Mouse (Mus musculus) cerebellum, adult 18-20 months (tissue): ENCODE results near the gene Slc24a3.
A peak's percentile ranks its signal among the peaks of the same experiment; 100 is the strongest.

Experiments used
- DNase-seq, 2 experiments: peaks; one replicate each; pipeline ENCODE4 v3.0.0; 2021

The Slc24a3 gene

GRCm38 (mm10) chr2:145288501-145288900, 120.9 kb downstream of the Slc24a3 start:
- DNase-seq, result no peak

GRCm38 (mm10) chr2:145291473-145291872, 123.9 kb downstream of the Slc24a3 start:
- no peak for DNase-seq

- DNase-seq, result no peak
Observed at GRCm38 (mm10) chr2:145292196-145292595, 124.6 kb downstream of the Slc24a3 start.

GRCm38 (mm10) chr2:145292816-145293215, 125.3 kb downstream of the Slc24a3 start:
- no peak for DNase-seq

- no peak for DNase-seq
Observed at GRCm38 (mm10) chr2:145296906-145297305, 129.4 kb downstream of the Slc24a3 start.

GRCm38 (mm10) chr2:145299914-145300699, 132.6 kb downstream of the Slc24a3 start:
- DNase-seq, result peak in 1 of 2 experiments; percentile 15

GRCm38 (mm10) chr2:145307231-145307883, 139.8 kb downstream of the Slc24a3 start:
- DNase-seq, result no peak

GRCm38 (mm10) chr2:145318916-145319315, 151.4 kb downstream of the Slc24a3 start:
- DNase-seq, result no peak

- DNase-seq, result no peak
Observed at GRCm38 (mm10) chr2:145321287-145321686, 153.7 kb downstream of the Slc24a3 start.

- no peak for DNase-seq
Observed at GRCm38 (mm10) chr2:145321755-145322154, 154.2 kb downstream of the Slc24a3 start.

GRCm38 (mm10) chr2:145324477-145324876, 156.9 kb downstream of the Slc24a3 start:
- no peak for DNase-seq

- peak; percentile 30 for DNase-seq
Observed at GRCm38 (mm10) chr2:145325852-145326251, 158.3 kb downstream of the Slc24a3 start.

GRCm38 (mm10) chr2:145326544-145326943, 159.0 kb downstream of the Slc24a3 start:
- no peak for DNase-seq

GRCm38 (mm10) chr2:145329756-145330155, 162.2 kb downstream of the Slc24a3 start:
- DNase-seq, result no peak

- no peak for DNase-seq
Observed at GRCm38 (mm10) chr2:145331525-145331924, 164.0 kb downstream of the Slc24a3 start.

GRCm38 (mm10) chr2:145333466-145333865, 165.9 kb downstream of the Slc24a3 start:
- DNase-seq, result no peak

- DNase-seq, result peak; percentile 39 to 47
Observed at GRCm38 (mm10) chr2:145336406-145336805, 168.9 kb downstream of the Slc24a3 start.

- peak; percentile 61 to 65 for DNase-seq
Observed at GRCm38 (mm10) chr2:145340816-145341215, 173.3 kb downstream of the Slc24a3 start.

- DNase-seq, result no peak
Observed at GRCm38 (mm10) chr2:145342956-145343355, 175.4 kb downstream of the Slc24a3 start.

GRCm38 (mm10) chr2:145344521-145344920, 177.0 kb downstream of the Slc24a3 start:
- DNase-seq, result no peak

- peak in 1 of 2 experiments; percentile 28 for DNase-seq
Observed at GRCm38 (mm10) chr2:145353801-145354200, 186.2 kb downstream of the Slc24a3 start.

- peak; percentile 72 to 76 for DNase-seq
Observed at GRCm38 (mm10) chr2:145358236-145358942, 190.8 kb downstream of the Slc24a3 start.

GRCm38 (mm10) chr2:145363604-145364003, 196.1 kb downstream of the Slc24a3 start:
- peak; percentile 41 to 49 for DNase-seq
